Mouse (Mus musculus) CH12.LX (cell line): ENCODE measurements around the gene Sfxn2. TPM values are rescaled to one million over a fixed set of nuclear protein-coding genes. Genes with fewer than 3 reads are reported as not detected.

ENCODE experiments used
- DNase-seq: peaks from one replicate; pipeline ENCODE4 v3.0.0-alpha.2; 2013; ENCODE audit errors: extremely low read depth
- H3K27ac ChIP-seq: 2 replicates; pipeline ENCODE4 v1.5.1; 2012; ENCODE audit warnings: low read depth, mild to moderate bottlenecking, control low read depth, moderate library complexity; ENCODE audit not compliant: insufficient read depth
- H3K27me3 ChIP-seq: replicated peaks from 2 replicates; pipeline ENCODE3; 2012; ENCODE audit warnings: inconsistent platforms
- H3K36me3 ChIP-seq, 2 experiments: replicated peaks in 1 of 2; 2 replicates each; pipeline versions ENCODE3 to v1.6.1; 2012; ENCODE audit warnings: inconsistent platforms in 1 of 2, low read length in 1 of 2, mild to moderate bottlenecking in 1 of 2, mixed read lengths in 1 of 2, moderate library complexity in 1 of 2; ENCODE audit not compliant: control insufficient read depth in 1 of 2, insufficient read depth in 1 of 2
- H3K4me1 ChIP-seq, 2 experiments: 2 replicates each; pipeline ENCODE4 v1.6.1; 2012; ENCODE audit warnings: inconsistent platforms in 1 of 2, moderate library complexity in 1 of 2; ENCODE audit not compliant: insufficient read depth in 2 of 2, control insufficient read depth in 1 of 2
- H3K4me2 ChIP-seq: 2 replicates; pipeline ENCODE4 v1.6.1; 2012; ENCODE audit warnings: low read depth, mild to moderate bottlenecking, control low read depth; ENCODE audit not compliant: poor library complexity, insufficient read depth, severe bottlenecking
- H3K4me3 ChIP-seq, 3 experiments: fragments of 150-350 bp in 1 of 3; sonication (generic) in 1 of 3; replicated peaks in 1 of 3; 2 replicates each; pipeline versions ENCODE3 to v1.5.1; 2011 to 2012; ENCODE audit warnings: low read depth in 2 of 3, low read length in 2 of 3, mild to moderate bottlenecking in 2 of 3, moderate library complexity in 2 of 3, control low read depth in 1 of 3, improper control_type of control experiment in 1 of 3, inconsistent platforms in 1 of 3, mixed read lengths in 1 of 3; ENCODE audit not compliant: poor library complexity in 1 of 3
- H3K79me2 ChIP-seq: replicated peaks from 2 replicates; pipeline ENCODE4 v1.6.1; 2012; ENCODE audit warnings: mild to moderate bottlenecking, moderate library complexity; ENCODE audit not compliant: control insufficient read depth, poor library complexity, insufficient read depth, severe bottlenecking; ENCODE audit errors: extremely low read depth
- H3K9ac ChIP-seq: 2 replicates; pipeline ENCODE4 v1.6.1; 2012; ENCODE audit warnings: low read depth, mild to moderate bottlenecking, control low read depth, moderate library complexity; ENCODE audit not compliant: insufficient read depth
- H3K9me3 ChIP-seq: replicated peaks from 2 replicates; pipeline ENCODE3; 2012; ENCODE audit warnings: low read length, inconsistent platforms, mixed read lengths
- CHD1 ChIP-seq: IDR thresholded peaks from 2 replicates; pipeline ENCODE4 v1.6.1; 2012; ENCODE audit warnings: low read depth, low read length, improper control_type of control experiment, inconsistent platforms
- CTCF ChIP-seq, 2 experiments: IDR thresholded peaks in 1 of 2; conservative IDR thresholded peaks in 1 of 2; 2 replicates each; pipeline ENCODE4 v1.5.1; 2011 to 2012; ENCODE audit warnings: low read depth in 2 of 2, low read length in 2 of 2, improper control_type of control experiment in 1 of 2, inconsistent platforms in 1 of 2, mild to moderate bottlenecking in 1 of 2, moderate library complexity in 1 of 2
- EP300 ChIP-seq: IDR thresholded peaks from 2 replicates; pipeline ENCODE4 v1.6.1; 2011; ENCODE audit warnings: low read length, improper control_type of control experiment
- ETS1 ChIP-seq: conservative IDR thresholded peaks from 2 replicates; pipeline ENCODE4 v1.6.1; 2012; ENCODE audit warnings: low read depth, mild to moderate bottlenecking, inconsistent platforms, low read length, improper control_type of control experiment, moderate library complexity
- HCFC1 ChIP-seq: IDR thresholded peaks from 2 replicates; pipeline ENCODE4 v1.6.1; 2012; ENCODE audit warnings: low read depth, mild to moderate bottlenecking, inconsistent platforms, low read length, improper control_type of control experiment
- IRF4 ChIP-seq: IDR thresholded peaks from 2 replicates; pipeline ENCODE4 v1.6.1; 2014; ENCODE audit warnings: low read depth, mild to moderate bottlenecking, inconsistent platforms, low read length, improper control_type of control experiment
- JUN ChIP-seq: IDR thresholded peaks from 2 replicates; pipeline ENCODE4 v1.6.1; 2011; ENCODE audit warnings: low read depth, mild to moderate bottlenecking, low read length, improper control_type of control experiment, moderate library complexity; ENCODE audit not compliant: insufficient read depth
- KAT2A ChIP-seq: IDR thresholded peaks from 2 replicates; pipeline ENCODE4 v1.6.1; 2012; ENCODE audit warnings: low read length, improper control_type of control experiment, inconsistent platforms; ENCODE audit not compliant: insufficient replicate concordance
- MAFK ChIP-seq: IDR thresholded peaks from 2 replicates; pipeline ENCODE4 v1.6.1; 2011; ENCODE audit warnings: low read length, improper control_type of control experiment; ENCODE audit not compliant: insufficient replicate concordance
- MAX ChIP-seq: IDR thresholded peaks from 2 replicates; pipeline ENCODE4 v1.6.1; 2011; ENCODE audit warnings: low read length, improper control_type of control experiment
- MEF2A ChIP-seq: IDR thresholded peaks from 2 replicates; pipeline ENCODE4 v1.6.1; 2014; ENCODE audit warnings: low read depth, mild to moderate bottlenecking, inconsistent platforms, low read length, improper control_type of control experiment, borderline replicate concordance
- MXI1 ChIP-seq: IDR thresholded peaks from 2 replicates; pipeline ENCODE4 v1.6.1; 2011; ENCODE audit warnings: mild to moderate bottlenecking, low read depth, low read length, improper control_type of control experiment
- NELFE ChIP-seq: IDR thresholded peaks from 2 replicates; pipeline ENCODE4 v1.6.1; 2011; ENCODE audit warnings: low read depth, low read length, improper control_type of control experiment
- NRF1 ChIP-seq: IDR thresholded peaks from 2 replicates; pipeline ENCODE4 v1.6.1; 2014; ENCODE audit warnings: low read depth, mild to moderate bottlenecking, inconsistent platforms, low read length, improper control_type of control experiment, moderate library complexity
- PAX5 ChIP-seq: IDR thresholded peaks from 2 replicates; pipeline ENCODE4 v1.6.1; 2012; ENCODE audit warnings: low read length, inconsistent platforms, mixed read lengths
- SIN3A ChIP-seq: IDR thresholded peaks from 2 replicates; pipeline ENCODE4 v1.6.1; 2012; ENCODE audit warnings: low read length, improper control_type of control experiment, inconsistent platforms
- SMC3 ChIP-seq: IDR thresholded peaks from 2 replicates; pipeline ENCODE4 v1.6.1; 2011; ENCODE audit warnings: low read depth, low read length, improper control_type of control experiment
- TBP ChIP-seq: conservative IDR thresholded peaks from 2 replicates; pipeline ENCODE4 v1.6.1; 2011; ENCODE audit warnings: low read depth, low read length, improper control_type of control experiment
- ZMIZ1 ChIP-seq: IDR thresholded peaks from 2 replicates; pipeline ENCODE4 v1.6.1; 2012; ENCODE audit warnings: low read depth, mild to moderate bottlenecking, inconsistent platforms, low read length, improper control_type of control experiment
- dilution Hi-C: fragments of 300-500 bp; cut with MboI; formaldehyde crosslinking; loops from 2 replicates; pipeline ENCODE4 v1.14.3; 2020; ENCODE audit warnings: low sequenced_read_pairs; ENCODE audit not compliant: extremely low pct_unique_long_range_greater_than_20kb, extremely low pct_ligation_motif_present
- in situ Hi-C: fragments of 300-500 bp; cut with MboI; formaldehyde crosslinking; loops from 3 replicates; pipeline ENCODE4 v1.14.3; 2019; ENCODE audit warnings: low sequenced_read_pairs, low pct_ligation_motif_present, low pct_unique_long_range_greater_than_20kb, mixed read lengths
- polyA plus RNA-seq: library from polyadenylated mRNA; unstranded; fragments of >175 nt; gene quantifications from 2 replicates; pipeline ENCODE4 v1.2.1, GENCODE M21; 2012; ENCODE audit warnings: low read depth; ENCODE audit not compliant: insufficient read length
- total RNA-seq, 2 experiments: library from RNA; depleted of rRNA; stranded (reverse); fragments of 300-350 nt in 1 of 2; fragments of >200 nt in 1 of 2; gene quantifications; 2 replicates each; pipeline ENCODE4 v1.2.3; 2012 to 2014

Sfxn2 gene
- total and polyA plus RNA-seq, 3 experiments: 5.9 to 11.1 (median 8.5) TPM

DNA sequence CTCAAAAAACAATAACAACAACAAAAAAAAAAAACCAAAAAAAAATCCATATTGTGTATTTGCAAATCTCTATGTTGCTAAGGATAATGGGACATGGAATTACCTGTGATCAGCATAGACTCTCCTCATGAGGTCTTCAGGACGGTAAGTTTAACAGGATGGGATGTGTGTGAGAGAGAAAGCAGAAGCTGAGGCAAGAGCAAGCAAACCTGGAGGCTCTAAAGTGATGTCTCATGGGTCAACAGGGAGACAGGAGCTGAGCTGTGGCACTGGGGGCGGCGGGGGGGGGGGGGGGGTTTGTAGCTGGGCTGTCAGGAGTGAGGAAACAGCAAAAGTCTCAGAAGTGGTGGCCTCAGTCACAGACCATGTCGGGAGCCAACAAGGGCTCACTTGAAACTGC lies 20.7 kb upstream of the Sfxn2 start:
- no peak overlapping the region for H3K4me3 ChIP-seq
- H3K4me2 ChIP-seq: no peak overlapping the region
- no peaks in the 10 kb centered on the region for H3K27me3 ChIP-seq
- H3K36me3 ChIP-seq: peaks cover 15 to 54% of the 10 kb centered on the region in 2 experiments
- TF ChIP-seq NELFE (no peak), TBP (no peak), EP300 (no peak), SMC3 (no peak), MEF2A (no peak), IRF4 (no peak), SIN3A (no peak), CHD1 (no peak), ETS1 (no peak), NRF1 (no peak), ZMIZ1 (no peak), MAX (no peak), PAX5 (no peak), CTCF (conservative IDR thresholded peaks at IDR 0.05 in 1 of 2, IDR thresholded peaks at IDR 0.05 in 1 of 2; ENCODE audit: low read depth in 2 of 2, low read length in 2 of 2) (no peak), JUN (no peak), MXI1 (no peak), HCFC1 (no peak), MAFK (no peak)
- no peak overlapping the region for H3K27ac ChIP-seq
- no peaks in the 10 kb centered on the region for H3K79me2 ChIP-seq
- H3K4me1 ChIP-seq: no peaks in the 10 kb centered on the region
- no peak for DNase-seq
- in situ Hi-C loops (no loop called here), dilution Hi-C loops (no loop called here)
- no peak overlapping the region for H3K9ac ChIP-seq
- no peaks in the 10 kb centered on the region for H3K9me3 ChIP-seq

DNA sequence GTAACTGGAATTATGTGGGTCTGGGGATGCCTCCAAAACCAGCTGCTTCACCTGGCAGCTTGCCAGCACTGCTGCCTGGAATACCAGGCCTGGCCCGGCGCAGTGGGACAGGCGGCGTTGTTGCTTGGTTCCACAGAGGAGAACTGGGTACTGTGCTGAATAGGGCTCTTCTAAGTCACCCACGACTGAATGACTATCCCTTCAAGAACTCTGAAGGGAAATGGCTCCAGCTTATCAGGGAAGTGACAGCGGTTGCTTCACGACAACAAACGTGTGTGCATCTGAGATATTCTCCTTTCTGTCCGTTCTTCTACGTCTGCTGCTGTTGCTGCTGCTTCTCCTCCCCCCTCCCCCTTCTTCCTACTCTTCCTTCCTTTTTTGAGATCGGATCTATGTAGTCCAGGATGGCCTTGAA lies 19.6 kb upstream of the Sfxn2 start:
- in situ Hi-C loops: no loop called here
- H3K27me3 ChIP-seq: no peaks in the 10 kb centered on the region
- no peak for DNase-seq
- no peaks in the 10 kb centered on the region for H3K9me3 ChIP-seq
- no peak for TF ChIP-seq HCFC1
- no peak for TF ChIP-seq KAT2A
- no peaks in the 10 kb centered on the region for H3K4me1 ChIP-seq
- dilution Hi-C loops: no loop called here
- peaks cover 15 to 52% of the 10 kb centered on the region in 2 experiments for H3K36me3 ChIP-seq
- no peak overlapping the region for H3K4me2 ChIP-seq
- H3K9ac ChIP-seq: no peak overlapping the region
- no peaks in the 10 kb centered on the region for H3K79me2 ChIP-seq
- no peak overlapping the region for H3K4me3 ChIP-seq
- no peak overlapping the region for H3K27ac ChIP-seq
